Mouse (Mus musculus): Measurements from ENCODE around the gene S1pr5. TPM values are rescaled to one million over a fixed set of nuclear protein-coding genes. Genes with fewer than 3 reads are reported as not detected.
"Not testable (repeated sequence)": the region's sequence is repeated elsewhere in the genome, so short reads cannot be mapped to it uniquely, and the experiment has no call there.

S1pr5 gene
- polyA plus RNA-seq, 1 experiment = 0.08 TPM

GRCm38 (mm10) chr9:21275013-21275710, 26.9 kb upstream of the S1pr5 start:
- H3K36me3 ChIP-seq (ENCODE audit: control insufficient read depth, insufficient read depth, low read length) = peaks cover 74% of the 10 kb centered on the region
- TF ChIP-seq CTCF (IDR thresholded peaks at IDR 0.05; ENCODE audit: extremely low read depth, insufficient read length, insufficient replicate concordance, low read depth, low read length) = no peak
- TF ChIP-seq POLR2A (IDR thresholded peaks at IDR 0.05; ENCODE audit: low read depth, low read length) = no peak
- no peak overlapping the region for H3K4me3 ChIP-seq (ENCODE audit: low read depth, low read length)
- WGBS = 80% methylated on average over 7 of the region's 7 CpGs
- no peaks in the 10 kb centered on the region for H3K4me1 ChIP-seq (ENCODE audit: control insufficient read depth, insufficient read depth, insufficient read length, low read length)
- no peaks in the 10 kb centered on the region for H3K27me3 ChIP-seq (ENCODE audit: control insufficient read depth, insufficient read depth, low read length)
- no peak overlapping the region for H3K27ac ChIP-seq (ENCODE audit: insufficient read depth, low read depth, low read length)

- Histone ChIP-seq H3K4me1 (ENCODE audit: control insufficient read depth, insufficient read depth, insufficient read length, low read length) (no peaks in the 10 kb centered on the region), H3K27me3 (ENCODE audit: control insufficient read depth, insufficient read depth, low read length) (no peaks in the 10 kb centered on the region), H3K27ac (ENCODE audit: insufficient read depth, low read depth, low read length) (no peak overlapping the region), H3K36me3 (ENCODE audit: control insufficient read depth, insufficient read depth, low read length) (peaks cover 74% of the 10 kb centered on the region), H3K4me3 (ENCODE audit: low read depth, low read length) (no peak overlapping the region)
- 90% methylated on average over 3 of the region's 3 CpGs for WGBS
- TF ChIP-seq POLR2A (IDR thresholded peaks at IDR 0.05; ENCODE audit: low read depth, low read length) = no peak
- no peak for TF ChIP-seq CTCF (IDR thresholded peaks at IDR 0.05; ENCODE audit: extremely low read depth, insufficient read length, insufficient replicate concordance, low read depth, low read length)
Measured at GRCm38 (mm10) chr9:21274336-21274735, 26.1 kb upstream of the S1pr5 start.

GRCm38 (mm10) chr9:21273520-21274228, 25.4 kb upstream of the S1pr5 start:
- Histone ChIP-seq H3K27me3 (ENCODE audit: control insufficient read depth, insufficient read depth, low read length) (no peaks in the 10 kb centered on the region), H3K4me3 (ENCODE audit: low read depth, low read length) (no peak overlapping the region), H3K36me3 (ENCODE audit: control insufficient read depth, insufficient read depth, low read length) (peaks cover 73% of the 10 kb centered on the region), H3K27ac (ENCODE audit: insufficient read depth, low read depth, low read length) (no peak overlapping the region), H3K4me1 (ENCODE audit: control insufficient read depth, insufficient read depth, insufficient read length, low read length) (no peaks in the 10 kb centered on the region)
- TF ChIP-seq CTCF (IDR thresholded peaks at IDR 0.05; ENCODE audit: extremely low read depth, insufficient read length, insufficient replicate concordance, low read depth, low read length) (no peak), POLR2A (IDR thresholded peaks at IDR 0.05; ENCODE audit: low read depth, low read length) (no peak)
- 78% methylated on average over 7 of the region's 7 CpGs for WGBS

GRCm38 (mm10) chr9:21273094-21273493, 24.9 kb upstream of the S1pr5 start:
- Histone ChIP-seq H3K27me3 (ENCODE audit: control insufficient read depth, insufficient read depth, low read length) (no peaks in the 10 kb centered on the region), H3K27ac (ENCODE audit: insufficient read depth, low read depth, low read length) (no peak overlapping the region), H3K4me3 (ENCODE audit: low read depth, low read length) (no peak overlapping the region), H3K4me1 (ENCODE audit: control insufficient read depth, insufficient read depth, insufficient read length, low read length) (no peaks in the 10 kb centered on the region), H3K36me3 (ENCODE audit: control insufficient read depth, insufficient read depth, low read length) (peaks cover 77% of the 10 kb centered on the region)
- TF ChIP-seq POLR2A (IDR thresholded peaks at IDR 0.05; ENCODE audit: low read depth, low read length) (no peak), CTCF (IDR thresholded peaks at IDR 0.05; ENCODE audit: extremely low read depth, insufficient read length, insufficient replicate concordance, low read depth, low read length) (no peak)
- 78% methylated on average over 8 of the region's 8 CpGs for WGBS

GRCm38 (mm10) chr9:21272391-21272790, 24.1 kb upstream of the S1pr5 start:
- Histone ChIP-seq H3K27me3 (ENCODE audit: control insufficient read depth, insufficient read depth, low read length) (no peaks in the 10 kb centered on the region), H3K36me3 (ENCODE audit: control insufficient read depth, insufficient read depth, low read length) (peaks cover 76% of the 10 kb centered on the region), H3K4me1 (ENCODE audit: control insufficient read depth, insufficient read depth, insufficient read length, low read length) (no peaks in the 10 kb centered on the region), H3K4me3 (ENCODE audit: low read depth, low read length) (no peak overlapping the region), H3K27ac (ENCODE audit: insufficient read depth, low read depth, low read length) (no peak overlapping the region)
- whole genome bisulfite sequencing = 89% methylated on average over 9 of the region's 9 CpGs
- TF ChIP-seq POLR2A (IDR thresholded peaks at IDR 0.05; ENCODE audit: low read depth, low read length) (no peak), CTCF (IDR thresholded peaks at IDR 0.05; ENCODE audit: extremely low read depth, insufficient read length, insufficient replicate concordance, low read depth, low read length) (no peak)

GRCm38 (mm10) chr9:21269590-21269989, 21.3 kb upstream of the S1pr5 start:
- H3K27ac ChIP-seq (ENCODE audit: insufficient read depth, low read depth, low read length); H3K27me3 ChIP-seq (ENCODE audit: control insufficient read depth, insufficient read depth, low read length); H3K4me3 ChIP-seq (ENCODE audit: low read depth, low read length); H3K4me1 ChIP-seq (ENCODE audit: control insufficient read depth, insufficient read depth, insufficient read length, low read length): not testable (repeated sequence)
- H3K36me3 ChIP-seq (ENCODE audit: control insufficient read depth, insufficient read depth, low read length) = peaks cover 73% of the 10 kb centered on the region
- WGBS = 67% methylated on average over 5 of the region's 5 CpGs

- 92% methylated on average over 16 of the region's 16 CpGs for WGBS
- Histone ChIP-seq H3K4me1 (ENCODE audit: control insufficient read depth, insufficient read depth, insufficient read length, low read length) (peaks cover 11% of the 10 kb centered on the region; the same call in 1 of the 2 replicates), H3K27me3 (ENCODE audit: control insufficient read depth, insufficient read depth, low read length) (no peaks in the 10 kb centered on the region), H3K36me3 (ENCODE audit: control insufficient read depth, insufficient read depth, low read length) (peaks cover 60% of the 10 kb centered on the region), H3K27ac (ENCODE audit: insufficient read depth, low read depth, low read length) (no peak overlapping the region), H3K4me3 (ENCODE audit: low read depth, low read length) (no peak overlapping the region)
- TF ChIP-seq POLR2A (IDR thresholded peaks at IDR 0.05; ENCODE audit: low read depth, low read length) = no peak
Measured at GRCm38 (mm10) chr9:21268305-21268704, 20.1 kb upstream of the S1pr5 start.

All from small intestine, adult 2 months (tissue).